Mouse (Mus musculus) ES-E14 (cell line): ENCODE measurements around the gene Hist1h4a.

ENCODE experiments used
- MAFK ChIP-seq: IDR thresholded peaks from 2 replicates; pipeline ENCODE4 v1.6.1; 2014; ENCODE audit warnings: mild to moderate bottlenecking, low read depth, low read length, inconsistent platforms; ENCODE audit not compliant: insufficient read depth
- ZC3H11A ChIP-seq: IDR thresholded peaks from 2 replicates; pipeline ENCODE4 v1.6.1; 2012; ENCODE audit warnings: low read depth, mild to moderate bottlenecking, inconsistent platforms, low read length, borderline replicate concordance
- ZNF384 ChIP-seq: IDR thresholded peaks from 2 replicates; pipeline ENCODE4 v1.6.1; 2012; ENCODE audit warnings: low read depth, low read length, inconsistent platforms

DNA sequence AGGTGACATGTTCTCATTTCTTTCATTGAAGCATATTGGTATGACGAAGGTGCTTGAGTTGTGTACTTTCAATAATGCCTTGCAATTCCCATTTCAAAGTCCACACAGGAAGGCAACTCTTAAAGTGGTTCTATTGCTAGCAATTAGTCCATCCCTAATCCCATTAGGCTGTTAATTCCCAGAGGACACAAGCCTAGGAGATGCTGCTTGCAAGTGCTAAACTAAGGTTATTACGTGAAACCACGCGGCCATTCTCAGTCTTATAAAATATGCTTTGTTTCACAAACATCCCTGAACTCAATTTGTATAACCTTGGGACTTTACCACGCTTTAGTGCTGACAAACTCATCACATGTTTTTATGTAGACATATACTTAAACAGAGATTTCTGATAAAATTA lies 23.9 kb downstream of the Hist1h4a start:
- TF ChIP-seq ZNF384 (no peak), ZC3H11A (no peak), MAFK (no peak)
